In the genomic region with DNA sequence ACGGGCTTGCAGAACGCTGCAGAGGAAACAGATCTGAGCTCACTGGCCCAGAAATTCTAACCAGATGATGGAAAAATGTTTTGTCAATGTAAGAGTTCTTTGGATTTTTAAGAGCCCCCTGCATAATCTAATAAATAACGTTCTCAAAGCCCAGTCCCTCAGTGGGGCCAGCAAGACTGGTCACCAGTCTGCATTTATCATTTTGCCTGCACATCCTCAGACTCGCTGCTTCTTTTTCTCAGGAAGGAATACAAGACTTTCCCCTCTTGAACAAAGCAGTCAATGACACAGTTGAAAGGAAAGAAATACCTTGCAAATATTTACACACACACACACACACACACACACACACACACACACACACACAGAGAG, we compare ENCODE assay signal across 10 mouse cellular contexts.
DNase-seq lines count a peak whose midpoint lies in the region; ATAC-seq lines count a peak whose summit lies in the region.
"Had no signal": no experiment of that assay in that cellular context is flagged by ENCODE, and none has a peak within 500 bp of the region (broad histone marks: within the 10 kb centered on the region; RNA-seq: fewer than 3 reads in every experiment).

No protein-coding gene starts in this region.

- H3K4me1 ChIP-seq in heart, embryonic 12.5 days (replicated peaks) = peaks cover 12% of the 10 kb centered on the region; the same call in 1 of the 2 replicates
- peaks cover 32% of the 10 kb centered on the region for H3K4me1 ChIP-seq in embryonic facial prominence, embryonic 10.5 days
- H3K4me1 ChIP-seq in embryonic facial prominence, embryonic 14.5 days (ENCODE audit: control insufficient read depth, insufficient read depth, low read length) = peaks cover 22% of the 10 kb centered on the region
- peaks cover 7% of the 10 kb centered on the region; the same call in 1 of the 2 replicates for H3K4me1 ChIP-seq in intestine, embryonic 15.5 days (replicated peaks)

- peak overlapping the region; percentile 32; the same call in 1 of the 2 replicates for H3K27ac ChIP-seq in heart, embryonic 12.5 days (ENCODE audit: poor library complexity, severe bottlenecking)
- H3K27ac ChIP-seq in embryonic facial prominence, embryonic 10.5 days (replicated peaks) = peak overlapping the region; percentile 87
- H3K27ac ChIP-seq in embryonic facial prominence, embryonic 14.5 days (replicated peaks; ENCODE audit: low read depth, low read length) = peak overlapping the region; percentile 82
- peak overlapping the region; percentile 56 for H3K27ac ChIP-seq in intestine, embryonic 15.5 days

- H3K4me3 ChIP-seq in heart, embryonic 12.5 days = no peak overlapping the region
- no peak overlapping the region for H3K4me3 ChIP-seq in embryonic facial prominence, embryonic 10.5 days
- no peak overlapping the region for H3K4me3 ChIP-seq in embryonic facial prominence, embryonic 14.5 days (ENCODE audit: low read depth, low read length)
- no peak overlapping the region for H3K4me3 ChIP-seq in intestine, embryonic 15.5 days (replicated peaks)

- 57% methylated on average over 4 of the region's 4 CpGs for WGBS in heart, embryonic 12.5 days
- WGBS in embryonic facial prominence, embryonic 10.5 days = 26% methylated on average over 4 of the region's 4 CpGs
- 13% methylated on average over 4 of the region's 4 CpGs for WGBS in embryonic facial prominence, embryonic 14.5 days
- WGBS in intestine, embryonic 15.5 days = 20% methylated on average over 4 of the region's 4 CpGs

- H3K27me3 ChIP-seq in heart, embryonic 12.5 days (replicated peaks) = no peaks in the 10 kb centered on the region
- H3K27me3 ChIP-seq in embryonic facial prominence, embryonic 10.5 days (replicated peaks; ENCODE audit: low read depth, poor library complexity, severe bottlenecking) = no peaks in the 10 kb centered on the region
- H3K27me3 ChIP-seq in embryonic facial prominence, embryonic 14.5 days (replicated peaks; ENCODE audit: control insufficient read depth, insufficient read depth, low read length) = no peaks in the 10 kb centered on the region
- H3K27me3 ChIP-seq in intestine, embryonic 15.5 days (replicated peaks) = no peaks in the 10 kb centered on the region

- no peak overlapping the region for H3K9ac ChIP-seq in heart, embryonic 12.5 days
- H3K9ac ChIP-seq in embryonic facial prominence, embryonic 14.5 days (ENCODE audit: low read depth, low read length) = no peak overlapping the region
- no peak overlapping the region for H3K9ac ChIP-seq in intestine, embryonic 15.5 days

- ATAC-seq in heart, embryonic 12.5 days (ENCODE audit: insufficient number of reproducible peaks, low FRiP score) = no peak
- peak; percentile 16; the same call in 1 of the 2 replicates for ATAC-seq in embryonic facial prominence, embryonic 14.5 days (ENCODE audit: low read depth)
- peak; percentile 53 for ATAC-seq in intestine, embryonic 15.5 days

- H3K9me3 ChIP-seq in heart, embryonic 12.5 days (replicated peaks) = no peaks in the 10 kb centered on the region; the same call in 1 of the 2 replicates
- H3K9me3 ChIP-seq in embryonic facial prominence, embryonic 10.5 days = 0 out of 2 replicates have a peak, but pooled peaks cover 13% of the 10 kb centered on the region
- H3K9me3 ChIP-seq in embryonic facial prominence, embryonic 14.5 days (ENCODE audit: control insufficient read depth, low read length) = 0 out of 2 replicates have a peak, but pooled peaks cover 7% of the 10 kb centered on the region
- no peaks in the 10 kb centered on the region for H3K9me3 ChIP-seq in intestine, embryonic 15.5 days

- no peak for DNase-seq in heart, postnatal 36 days
- no peak for DNase-seq in embryonic facial prominence, embryonic 10.5 days (ENCODE audit: low spot score)
- DNase-seq in embryonic facial prominence, embryonic 14.5 days (ENCODE audit: low spot score) = no peak
- DNase-seq in left cerebral cortex, adult 11 months (ENCODE audit: low spot score) = no peak
- no peak for DNase-seq in left cerebral cortex, postnatal 4 days
- DNase-seq in layer of hippocampus, adult 9-10 months (ENCODE audit: low spot score) = no peak
- DNase-seq: kidney, postnatal 14 days had no signal

- intact Hi-C loops in heart, postnatal 36 days (cut with DNase I) = no loop called here
- intact Hi-C loops in left cerebral cortex, postnatal 4 days (cut with DNase I) = no loop called here

- no peaks in the 10 kb centered on the region for H3K36me3 ChIP-seq in heart, embryonic 12.5 days
- no peaks in the 10 kb centered on the region for H3K36me3 ChIP-seq in embryonic facial prominence, embryonic 10.5 days (replicated peaks)
- H3K36me3 ChIP-seq in embryonic facial prominence, embryonic 14.5 days (ENCODE audit: control insufficient read depth, insufficient read depth, low read length) = no peaks in the 10 kb centered on the region
- no peaks in the 10 kb centered on the region for H3K36me3 ChIP-seq in intestine, embryonic 15.5 days
- H3K36me3 ChIP-seq: G1E had no signal

- no peak overlapping the region for H3K4me2 ChIP-seq in heart, embryonic 12.5 days
- no peak overlapping the region for H3K4me2 ChIP-seq in embryonic facial prominence, embryonic 14.5 days (ENCODE audit: low read depth, low read length)
- H3K4me2 ChIP-seq in intestine, embryonic 15.5 days (replicated peaks) = no peak overlapping the region

Comparison
In these comparisons a context has a peak if more than half of its experiments do, and no peak if none do; other contexts are left out.
1. H3K27ac ChIP-seq: peak in every context shown above with its lines; median percentile 87 in embryonic facial prominence, embryonic 10.5 days; 82 in embryonic facial prominence, embryonic 14.5 days; 56 in intestine, embryonic 15.5 days; 32 in heart, embryonic 12.5 days.